Mouse (Mus musculus) cerebellum, postnatal 10 days (tissue): ENCODE data around the gene Tns1.

Source experiments
- DNase-seq, 2 experiments: peaks; one replicate each; pipeline ENCODE4 v3.0.0; 2021; ENCODE audit warnings: mixed read lengths in 2 of 2

The Tns1 gene

GRCm38 (mm10) chr1:74091138-74091537 is 33.1 kb downstream of the Tns1 start:
- DNase-seq = no peak

DNA sequence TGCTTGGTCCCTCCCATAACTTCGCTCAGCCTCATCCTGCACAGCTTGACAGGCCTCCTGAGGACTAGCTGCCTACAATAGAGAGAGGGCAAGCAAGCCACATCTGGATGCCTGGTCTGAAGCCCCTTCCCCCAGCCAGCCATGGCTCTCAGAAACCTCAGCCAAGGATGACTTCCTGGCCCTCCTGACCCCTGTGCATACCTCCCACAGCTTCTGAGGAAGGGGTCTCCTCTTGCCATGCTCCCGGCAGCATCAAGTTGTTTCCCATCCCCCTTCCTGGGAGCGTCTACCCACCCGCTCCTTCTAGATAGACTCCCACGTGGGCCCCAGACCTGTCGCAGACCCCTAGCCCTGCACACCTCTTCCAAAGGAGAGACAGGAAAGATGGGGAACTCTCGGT is 33.9 kb downstream of the Tns1 start:
- no peak for DNase-seq

DNA sequence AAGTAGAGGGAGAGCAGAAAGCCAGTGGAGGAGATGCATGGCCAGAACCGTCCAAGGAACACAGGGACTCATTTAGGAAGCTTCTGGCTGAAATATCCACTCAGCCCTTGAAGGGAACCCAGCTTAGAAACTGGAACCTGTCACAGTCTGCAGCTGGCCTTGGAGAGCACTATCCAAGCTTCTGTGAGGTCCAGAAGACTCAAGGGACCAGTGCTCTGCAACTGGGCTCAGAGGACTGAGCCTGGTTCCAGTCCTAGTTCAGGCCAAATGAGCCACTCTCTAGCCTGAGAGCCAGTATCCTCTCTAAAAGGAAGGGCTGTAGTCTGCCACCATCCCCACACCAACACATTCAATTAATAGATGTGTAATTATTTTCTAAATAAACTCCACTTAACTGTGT is 35.7 kb downstream of the Tns1 start:
- no peak for DNase-seq

- DNase-seq = no peak
These were observed 38.7 kb downstream of the Tns1 start for GRCm38 (mm10) chr1:74085566-74085965.

- DNase-seq = no peak
These were observed 39.5 kb downstream of the Tns1 start for GRCm38 (mm10) chr1:74084752-74085151.

DNA sequence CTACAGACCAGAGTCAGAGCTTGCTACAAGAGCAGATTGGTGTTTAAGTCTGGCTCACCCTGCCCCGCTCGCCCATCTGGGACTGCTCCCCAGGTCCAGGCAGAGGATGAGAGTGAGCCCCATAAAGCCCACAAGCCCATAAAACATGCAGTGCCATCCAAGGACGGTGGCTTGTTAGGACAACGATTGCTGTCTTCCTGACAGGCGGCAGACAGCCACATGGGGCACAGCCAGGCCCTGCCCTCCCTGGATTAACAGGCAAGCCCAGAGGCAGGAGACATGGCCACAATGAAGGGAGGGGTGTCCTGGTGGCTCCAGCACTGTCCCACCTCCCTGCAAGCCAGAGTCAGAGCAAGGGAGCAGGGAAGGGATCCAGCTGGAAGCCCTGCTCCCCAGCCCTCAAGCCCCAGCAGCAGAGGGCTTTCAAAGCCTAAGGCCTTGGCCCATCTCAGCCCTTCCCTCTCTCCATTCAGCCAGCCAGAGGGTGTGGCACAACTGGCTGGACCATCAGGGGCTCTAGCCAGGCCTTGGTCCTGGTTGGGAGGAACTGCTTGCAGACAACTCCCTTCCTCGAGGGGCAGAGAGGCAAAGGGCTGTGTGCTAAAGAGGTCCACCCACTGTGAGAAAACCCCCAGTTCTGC is 40.1 kb downstream of the Tns1 start:
- peak in 1 of 2 experiments; percentile 42 for DNase-seq

GRCm38 (mm10) chr1:74082841-74083463 is 41.3 kb downstream of the Tns1 start:
- peak; percentile 56 to 67 for DNase-seq

DNA sequence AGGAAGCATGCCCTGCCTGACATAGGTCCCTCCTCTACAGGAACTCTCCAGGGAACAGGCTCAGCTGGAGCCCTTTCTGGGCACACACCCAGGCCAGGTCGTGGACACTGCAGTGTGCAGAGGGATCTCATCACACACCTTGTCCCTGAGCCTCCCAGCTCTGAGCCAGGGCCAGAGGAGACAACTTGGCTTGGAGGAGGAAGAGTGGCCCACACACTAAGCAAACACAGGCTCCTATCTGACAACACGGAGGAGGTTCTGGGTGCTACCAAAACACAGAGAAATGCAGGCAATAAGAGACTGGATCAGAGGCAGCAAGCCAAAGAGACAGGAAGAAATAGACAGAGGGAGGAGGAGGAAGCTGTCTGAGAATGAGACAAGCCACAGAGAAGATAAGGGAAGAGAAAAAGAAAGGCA is 42.7 kb downstream of the Tns1 start:
- DNase-seq = no peak

- DNase-seq = peak; percentile 71 to 75
These were observed 46.9 kb downstream of the Tns1 start for GRCm38 (mm10) chr1:74077353-74077752.

DNA sequence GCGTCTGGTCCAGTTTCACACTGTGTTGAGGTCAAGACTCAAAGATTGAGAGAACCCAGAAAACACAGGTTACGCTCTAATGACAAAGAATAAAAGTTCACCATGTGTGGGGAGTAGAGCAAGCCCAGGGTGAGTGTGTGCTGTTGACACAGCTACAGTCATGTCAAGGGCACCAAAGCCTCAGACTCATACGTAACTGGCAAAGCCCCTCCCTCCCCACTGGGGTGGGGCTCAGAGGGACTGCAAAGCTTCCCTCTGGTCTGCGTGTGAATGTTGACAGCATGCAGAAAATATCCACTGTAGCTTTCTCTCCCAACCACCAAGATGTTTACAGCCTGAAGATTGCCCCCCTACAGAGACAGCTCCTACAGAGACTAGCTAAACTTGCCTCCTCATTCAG is 48.0 kb downstream of the Tns1 start:
- DNase-seq = no peak

DNA sequence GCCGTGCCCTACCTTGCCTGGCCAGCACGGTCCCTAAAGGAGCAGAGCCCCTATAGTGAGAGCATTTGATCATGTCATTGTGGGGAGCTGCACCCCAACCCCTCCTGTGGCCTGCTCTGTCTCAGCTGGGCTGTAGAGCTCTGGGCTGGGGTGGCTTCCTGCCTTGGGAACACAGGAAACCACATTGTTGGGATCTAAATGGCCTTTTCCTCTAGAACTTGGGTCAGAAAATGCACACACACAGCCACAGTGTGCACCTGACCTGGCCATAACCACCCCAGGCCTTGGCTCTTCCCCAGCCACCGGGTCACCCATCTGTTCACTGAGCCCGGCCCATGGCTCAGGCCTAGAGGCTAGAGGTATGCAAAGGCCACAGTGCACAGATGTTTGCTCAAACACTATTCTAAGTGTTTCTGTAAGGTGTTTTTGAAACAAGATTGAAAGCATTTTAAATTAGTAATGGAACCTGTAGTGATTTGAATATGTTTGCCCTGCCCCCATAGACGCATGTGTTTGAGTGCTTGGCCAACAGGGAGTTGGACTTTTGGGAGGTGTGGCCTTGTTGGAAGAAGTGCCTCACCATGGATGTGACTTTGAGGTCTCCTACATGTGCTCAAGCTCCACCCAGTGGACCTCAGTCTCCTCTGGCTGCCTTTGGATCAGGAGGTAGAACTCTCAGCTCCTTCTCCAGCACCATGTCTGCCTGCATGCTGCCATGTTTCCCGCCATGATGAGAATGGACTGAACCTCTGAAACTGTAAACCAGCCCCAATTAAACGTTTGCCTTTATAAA is 49.4 kb downstream of the Tns1 start:
- peak in 1 of 2 experiments; percentile 54 for DNase-seq

DNA sequence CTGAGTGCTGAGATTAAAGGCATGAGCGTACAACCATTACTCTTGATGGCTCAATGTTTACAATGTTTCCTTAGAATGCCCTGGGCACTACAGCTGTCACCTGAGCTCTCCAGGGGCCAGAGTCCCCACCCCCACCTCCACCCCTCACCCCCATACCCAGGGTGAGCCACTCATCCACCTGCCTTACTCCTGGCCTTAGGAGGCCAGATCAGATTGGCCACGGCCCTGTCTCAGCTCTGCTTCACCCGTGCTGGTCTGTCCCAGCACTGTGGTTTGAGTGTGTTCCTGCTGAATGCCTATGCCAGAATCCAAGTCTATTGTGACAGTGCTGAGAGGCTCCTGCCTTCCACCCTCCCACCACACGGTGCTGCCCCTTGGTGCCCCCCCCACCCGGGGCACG is 50.5 kb downstream of the Tns1 start:
- DNase-seq = no peak

DNA sequence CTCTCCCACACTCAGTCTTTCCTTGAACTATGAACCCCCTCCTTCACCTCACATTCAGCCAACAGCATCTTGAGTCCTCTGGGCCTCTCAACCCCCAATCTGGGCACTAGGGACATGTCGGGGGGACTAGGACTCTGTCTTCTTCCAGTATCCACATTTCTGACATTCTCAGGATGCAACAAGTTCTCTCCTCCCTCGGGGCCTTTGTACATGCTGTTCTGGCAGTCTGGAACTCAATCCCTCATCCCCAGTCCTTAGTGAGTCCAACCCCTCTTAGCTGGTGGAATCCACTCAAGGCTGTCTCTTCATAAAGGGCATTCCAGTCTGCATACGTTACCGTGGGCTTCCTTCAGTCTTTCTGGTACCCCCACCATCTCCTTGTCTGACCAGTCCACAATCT is 53.5 kb downstream of the Tns1 start:
- no peak for DNase-seq

- DNase-seq = no peak
These were observed 54.2 kb downstream of the Tns1 start for GRCm38 (mm10) chr1:74070001-74070551.

GRCm38 (mm10) chr1:74069085-74069835 is 55.0 kb downstream of the Tns1 start:
- DNase-seq = no peak

DNA sequence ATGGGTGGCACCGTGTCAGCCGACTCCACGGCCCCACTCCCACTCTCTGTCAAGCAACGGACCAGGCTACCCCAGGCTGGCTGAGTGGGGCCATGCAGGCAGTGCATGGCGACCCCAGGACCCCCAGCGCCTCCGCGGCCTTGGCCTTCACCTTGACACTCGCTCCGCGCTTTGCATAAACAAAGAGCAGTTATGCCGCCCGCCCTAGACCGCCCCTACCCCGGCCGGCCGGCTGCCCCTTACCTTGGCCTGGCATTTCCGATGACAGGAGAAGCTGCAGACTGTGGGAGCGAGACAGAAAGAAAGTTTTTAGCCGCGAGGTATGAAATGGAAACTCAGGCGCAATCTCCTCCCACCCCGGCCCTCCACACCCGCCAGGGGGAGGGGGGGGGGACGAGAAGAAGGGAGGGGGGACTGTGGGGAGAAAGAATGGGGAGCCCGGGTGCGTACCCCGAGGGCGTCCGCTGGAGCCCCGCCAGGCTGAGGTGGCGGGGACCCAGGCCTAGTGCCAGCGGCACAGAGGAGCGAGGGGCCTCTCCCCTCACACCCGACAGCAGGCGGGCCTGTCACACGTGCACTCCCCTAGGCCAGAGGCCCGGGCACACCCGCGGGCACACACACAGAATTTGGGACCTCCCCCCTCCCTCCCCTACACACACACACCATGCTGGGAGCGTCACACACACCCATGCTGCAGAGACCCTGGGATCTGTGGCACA is 55.7 kb downstream of the Tns1 start:
- DNase-seq = peak in 1 of 2 experiments; percentile 47

DNA sequence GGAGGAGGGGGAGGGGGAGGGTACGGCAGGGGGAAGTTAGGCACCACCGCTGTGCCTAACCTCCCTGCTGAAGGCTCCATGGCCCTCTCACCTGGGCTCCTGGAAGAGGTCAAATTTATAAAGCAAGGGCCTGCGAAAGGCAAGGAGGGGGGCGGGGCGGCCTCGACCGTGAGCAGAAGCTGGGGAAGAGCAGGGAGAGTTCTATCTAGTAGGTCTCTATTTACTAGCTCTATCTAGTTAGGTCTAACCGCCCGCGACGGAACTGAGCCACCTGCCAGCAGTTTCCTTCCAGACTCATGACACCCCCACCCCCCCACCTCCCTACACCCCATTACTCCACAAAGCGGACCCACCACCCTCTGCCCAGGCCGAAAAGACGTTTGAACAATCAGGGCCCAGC is 56.4 kb downstream of the Tns1 start:
- no peak for DNase-seq

DNA sequence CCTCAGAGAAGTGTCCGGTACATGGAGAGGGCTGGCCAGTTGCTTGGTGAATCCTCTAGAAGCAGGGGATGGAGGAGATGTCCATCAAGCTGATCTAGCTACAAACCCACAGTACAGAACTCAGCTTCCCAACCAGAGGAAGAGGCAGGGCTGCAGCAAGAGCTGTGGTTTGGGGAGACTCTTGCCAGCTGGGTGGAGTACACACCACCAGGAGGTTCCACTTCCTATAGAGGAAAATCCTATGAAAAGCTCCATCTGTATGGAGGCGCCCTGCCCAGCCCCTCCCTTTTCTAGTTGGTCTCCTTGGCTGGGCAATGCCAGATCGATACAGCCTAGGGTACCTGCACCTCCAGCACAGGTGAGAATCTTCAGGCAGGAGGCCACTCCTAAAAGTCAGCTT is 57.7 kb downstream of the Tns1 start:
- no peak for DNase-seq

DNA sequence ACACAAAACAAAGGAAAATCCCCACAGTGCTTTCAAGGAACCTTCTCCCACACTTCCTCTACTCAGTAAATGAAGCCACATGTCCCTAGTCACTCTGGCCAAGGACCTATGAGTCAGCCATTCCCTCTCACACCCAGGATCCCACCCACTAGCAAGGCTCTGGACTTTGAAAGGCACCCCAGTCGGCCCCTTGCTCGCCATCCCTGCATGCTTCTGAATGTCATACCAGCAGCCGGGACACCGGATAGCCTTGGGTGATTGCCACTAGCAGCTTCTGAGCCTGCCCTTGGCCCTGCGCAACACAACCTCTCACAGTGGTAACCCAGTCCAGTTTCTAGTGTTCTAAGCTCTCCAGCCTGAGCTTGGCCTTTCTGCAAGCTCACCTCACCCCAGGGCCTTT is 58.2 kb downstream of the Tns1 start:
- DNase-seq = no peak

GRCm38 (mm10) chr1:74060046-74060445 is 64.2 kb downstream of the Tns1 start:
- no peak for DNase-seq

GRCm38 (mm10) chr1:74059552-74059951 is 64.7 kb downstream of the Tns1 start:
- DNase-seq = no peak

DNA sequence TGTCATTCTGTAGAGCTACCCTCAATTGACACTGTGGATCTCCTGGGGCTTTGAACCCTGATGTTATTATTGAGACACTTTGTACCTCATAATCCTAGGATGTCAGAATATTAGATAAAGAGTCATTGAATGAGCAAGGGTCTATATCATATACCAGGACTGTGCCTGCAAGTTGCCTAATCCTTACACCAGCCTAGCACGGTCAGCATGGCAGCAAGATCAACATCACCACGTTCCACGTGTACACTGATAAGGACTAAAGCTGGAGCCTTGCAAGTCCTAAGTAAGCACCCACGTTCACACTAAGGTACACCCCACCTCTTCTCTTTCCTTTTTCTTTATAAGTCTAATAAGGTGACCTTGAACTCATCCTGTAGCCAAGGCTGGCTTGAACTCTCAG is 65.5 kb downstream of the Tns1 start:
- no peak for DNase-seq
